Mouse (Mus musculus): ENCODE results near the gene Podxl. TPM values are rescaled to one million over a fixed set of nuclear protein-coding genes. Genes with fewer than 3 reads are reported as not detected.
A peak's percentile ranks its signal among the peaks of the same experiment; 100 is the strongest.

The Podxl gene
- total and polyA plus RNA-seq, 3 experiments: 53.8 to 90.9 (median 71.6) TPM

DNA sequence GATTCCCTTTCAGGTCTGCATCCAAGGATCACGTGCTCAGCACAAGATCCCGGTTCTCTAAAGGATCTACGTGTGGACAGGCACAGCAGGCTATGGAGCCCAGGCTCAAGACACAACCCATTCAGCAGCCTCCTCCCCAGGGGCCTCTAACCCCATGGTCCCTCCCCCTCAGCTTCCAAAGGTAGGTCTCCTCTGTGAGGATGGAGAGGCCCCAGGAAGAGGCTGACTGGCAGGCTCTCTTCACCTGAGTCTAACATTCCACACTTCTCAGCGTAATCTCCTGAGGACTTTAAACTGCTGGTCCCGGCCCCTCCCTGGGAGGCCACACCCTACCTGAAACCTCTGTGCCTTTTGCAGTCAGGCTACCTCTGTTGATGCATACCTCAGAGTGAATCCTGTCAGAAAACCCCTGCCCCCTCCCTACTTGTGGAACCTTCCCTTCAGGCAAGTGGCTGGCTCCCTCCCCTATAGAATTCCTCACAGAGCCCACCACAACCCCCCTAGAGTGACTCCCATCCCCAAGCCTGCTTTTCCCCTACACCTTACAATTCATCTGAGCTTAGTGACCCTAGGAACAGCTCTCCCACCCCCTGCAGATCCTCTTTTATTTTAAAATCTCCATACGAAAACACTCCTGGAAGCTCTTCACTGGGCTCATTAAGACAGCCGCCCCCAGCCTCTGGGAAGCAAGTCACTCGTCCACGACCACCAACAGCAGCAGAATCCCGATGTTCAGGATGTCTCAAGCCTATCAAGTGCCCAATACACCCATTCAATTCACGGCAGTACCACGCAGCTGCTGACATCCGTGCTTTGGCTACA, 3.4 kb downstream of the Podxl start:
- Histone ChIP-seq H3K4me1 (ENCODE audit: control insufficient read depth, insufficient read depth, low read length) (peaks cover 12% of the 10 kb centered on the region), H3K9ac (ENCODE audit: low read depth, low read length) (peak overlapping the region; percentile 45), H3K27ac (peak overlapping the region; percentile 37), H3K36me3 (ENCODE audit: control insufficient read depth, insufficient read depth, low read length) (peaks cover 12% of the 10 kb centered on the region), H3K79me2 (replicated peaks; ENCODE audit: control insufficient read depth, insufficient read depth, low read length) (no peaks in the 10 kb centered on the region; the same call in 1 of the 2 replicates), H3K27me3 (ENCODE audit: control insufficient read depth, insufficient read depth, low read length) (peaks cover 2% of the 10 kb centered on the region; the same call in 1 of the 2 replicates), H3K4me3 (peak overlapping the region; percentile 27)
- no peak for DNase-seq
- intact Hi-C loops (cut with DNase I): loop anchor here (5.0 kb wide), 1 partner anchor 33 kb away; no protein-coding TSS in a partner anchor
- WGBS: 39% methylated on average over 13 of the region's 13 CpGs
- no peak for TF ChIP-seq POLR2A (IDR thresholded peaks at IDR 0.05; ENCODE audit: insufficient read depth, low read depth, low read length)
- no peak for TF ChIP-seq EP300 (IDR thresholded peaks at IDR 0.05; ENCODE audit: insufficient read depth, low read depth, low read length)

DNA sequence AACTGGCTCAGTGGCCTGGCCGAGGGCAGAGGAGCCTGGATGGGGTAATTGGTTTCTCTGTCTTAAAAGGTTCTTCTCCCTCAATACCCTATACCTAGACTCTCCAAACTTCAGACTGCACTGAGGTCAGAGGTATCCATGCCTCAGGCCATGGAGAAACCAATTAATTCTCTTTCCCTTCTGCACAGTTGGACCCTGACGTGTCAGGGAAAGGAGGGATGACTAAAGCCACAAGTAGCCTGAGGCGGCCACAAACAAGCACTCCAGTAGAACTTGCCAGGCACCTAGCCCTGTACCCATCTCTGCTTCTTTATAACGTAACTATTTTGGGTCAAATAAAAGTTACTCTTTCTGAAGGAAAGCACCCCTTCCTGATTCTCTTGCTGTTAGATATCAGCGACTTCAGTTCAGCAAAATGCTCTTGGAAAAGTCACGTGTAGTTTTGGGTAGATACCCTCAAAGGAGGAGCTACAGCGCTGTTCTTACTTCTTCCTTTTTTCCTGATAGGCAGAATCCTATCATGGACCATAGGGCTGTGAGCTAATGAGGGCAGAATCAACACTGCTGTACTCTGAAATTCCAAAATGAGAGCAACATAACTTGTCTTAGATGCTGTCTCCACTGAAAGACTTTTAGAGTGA, 7.2 kb downstream of the Podxl start:
- DNase-seq: no peak
- no peaks in the 10 kb centered on the region for H3K27me3 ChIP-seq (ENCODE audit: control insufficient read depth, insufficient read depth, low read length)
- no peak overlapping the region for H3K9ac ChIP-seq (ENCODE audit: low read depth, low read length)
- peaks cover 28% of the 10 kb centered on the region for H3K4me1 ChIP-seq (ENCODE audit: control insufficient read depth, insufficient read depth, low read length)
- no peaks in the 10 kb centered on the region; the same call in 1 of the 2 replicates for H3K79me2 ChIP-seq (replicated peaks; ENCODE audit: control insufficient read depth, insufficient read depth, low read length)
- peak overlapping the region; percentile 36; the same call in 1 of the 2 replicates for H3K27ac ChIP-seq
- intact Hi-C loops (cut with DNase I): no loop called here
- H3K4me3 ChIP-seq: no peak overlapping the region
- no peak for TF ChIP-seq POLR2A (IDR thresholded peaks at IDR 0.05; ENCODE audit: insufficient read depth, low read depth, low read length)
- WGBS: 72% methylated on average over 7 of the region's 7 CpGs
- H3K36me3 ChIP-seq (ENCODE audit: control insufficient read depth, insufficient read depth, low read length): peaks cover 18% of the 10 kb centered on the region

DNA sequence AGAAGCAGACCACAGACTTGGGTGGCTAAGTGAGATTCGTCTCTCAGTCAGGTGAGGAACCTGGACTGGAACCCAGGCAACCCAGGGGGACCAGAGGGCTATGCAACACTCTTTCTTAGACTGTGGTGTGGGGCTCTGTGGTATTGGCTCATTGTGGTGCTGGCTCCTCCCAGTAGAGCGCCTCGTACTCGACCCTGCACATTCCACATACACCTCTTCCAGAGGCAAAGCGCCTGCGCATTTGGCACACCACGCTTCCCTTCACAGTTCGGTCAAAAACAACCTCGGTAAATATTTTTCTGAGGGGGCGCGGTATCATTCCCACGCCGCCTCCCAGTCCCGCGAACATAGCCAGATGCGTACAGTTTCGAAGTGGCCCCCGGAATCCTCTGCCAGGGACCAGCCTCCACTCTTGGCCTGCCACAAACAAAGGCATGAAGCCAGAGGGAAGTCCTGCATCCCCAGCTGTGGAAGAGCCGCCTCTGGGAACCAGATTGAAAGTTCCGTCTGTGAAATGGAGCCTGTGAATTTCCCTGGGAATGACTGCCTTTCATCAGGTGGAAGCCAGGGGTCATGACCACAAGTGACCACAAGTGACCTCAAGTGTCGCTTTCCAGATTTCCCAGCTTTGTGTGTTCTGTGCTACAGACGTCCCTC, 12.8 kb downstream of the Podxl start:
- peak; percentile 66 to 76 for DNase-seq
- no peaks in the 10 kb centered on the region; the same call in 1 of the 2 replicates for H3K79me2 ChIP-seq (replicated peaks; ENCODE audit: control insufficient read depth, insufficient read depth, low read length)
- 45% methylated on average over 22 of the region's 22 CpGs for WGBS
- peak overlapping the region; percentile 73 for H3K27ac ChIP-seq
- no peaks in the 10 kb centered on the region for H3K27me3 ChIP-seq (ENCODE audit: control insufficient read depth, insufficient read depth, low read length)
- H3K36me3 ChIP-seq (ENCODE audit: control insufficient read depth, insufficient read depth, low read length): peaks cover 9% of the 10 kb centered on the region; the same call in 1 of the 2 replicates
- no peak overlapping the region for H3K9ac ChIP-seq (ENCODE audit: low read depth, low read length)
- 0 out of 2 replicates have a peak, but pooled peaks have one; percentile 18 for TF ChIP-seq EP300 (IDR thresholded peaks at IDR 0.05; ENCODE audit: insufficient read depth, low read depth, low read length)
- 0 out of 2 replicates have a peak, but pooled peaks have one; percentile 19 for TF ChIP-seq CTCF (IDR thresholded peaks at IDR 0.05)
- no peak for TF ChIP-seq POLR2A (IDR thresholded peaks at IDR 0.05; ENCODE audit: insufficient read depth, low read depth, low read length)
- 0 out of 2 replicates have a peak overlapping the region, but pooled peaks have one; percentile 6 for H3K4me3 ChIP-seq
- intact Hi-C loops (cut with DNase I): no loop called here
- H3K4me1 ChIP-seq (ENCODE audit: control insufficient read depth, insufficient read depth, low read length): peaks cover 39% of the 10 kb centered on the region

DNA sequence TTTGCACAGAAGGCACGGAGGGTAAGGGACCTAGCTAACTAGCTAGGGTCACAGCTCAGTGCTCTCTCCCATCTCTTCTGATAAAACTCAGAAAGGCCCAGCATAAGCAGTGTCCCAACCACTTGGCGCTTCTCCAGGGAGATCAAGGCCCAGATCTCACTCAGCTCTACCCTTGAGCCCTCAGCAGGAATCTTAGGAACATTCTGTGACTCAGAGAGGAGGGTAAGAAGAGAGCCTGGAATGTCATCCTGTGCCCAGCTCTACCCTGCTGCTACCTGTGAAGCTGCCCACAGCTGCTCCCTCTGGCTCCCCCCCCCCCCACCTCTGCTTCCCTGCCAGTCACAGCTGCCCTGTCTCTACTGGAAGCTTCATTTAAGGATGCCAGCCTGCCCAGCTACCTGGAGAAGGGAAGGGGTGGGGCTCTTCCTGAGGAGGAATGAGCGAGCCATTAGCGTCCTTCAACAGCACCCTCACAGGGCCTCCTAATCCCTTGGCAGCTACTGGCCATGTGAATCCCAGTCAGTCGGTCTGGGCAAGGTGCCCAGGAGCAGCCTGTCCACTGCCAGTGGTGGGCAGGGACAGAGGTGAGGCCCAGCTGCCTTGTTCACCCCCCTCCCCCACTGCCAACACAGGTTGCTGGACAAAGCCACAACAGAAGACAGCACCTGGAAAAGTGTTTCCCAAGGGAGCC, 14.3 kb downstream of the Podxl start:
- H3K4me3 ChIP-seq: no peak overlapping the region
- H3K36me3 ChIP-seq (ENCODE audit: control insufficient read depth, insufficient read depth, low read length): 0 out of 2 replicates have a peak, but pooled peaks cover 2% of the 10 kb centered on the region
- WGBS: 22% methylated on average over 5 of the region's 5 CpGs
- no peaks in the 10 kb centered on the region for H3K79me2 ChIP-seq (replicated peaks; ENCODE audit: control insufficient read depth, insufficient read depth, low read length)
- intact Hi-C loops (cut with DNase I): no loop called here
- peak overlapping the region; percentile 10; the same call in 1 of the 2 replicates for H3K9ac ChIP-seq (ENCODE audit: low read depth, low read length)
- peaks cover 43% of the 10 kb centered on the region for H3K4me1 ChIP-seq (ENCODE audit: control insufficient read depth, insufficient read depth, low read length)
- no peaks in the 10 kb centered on the region for H3K27me3 ChIP-seq (ENCODE audit: control insufficient read depth, insufficient read depth, low read length)
- TF ChIP-seq CTCF (IDR thresholded peaks at IDR 0.05) (no peak), EP300 (IDR thresholded peaks at IDR 0.05; ENCODE audit: insufficient read depth, low read depth, low read length) (0 out of 2 replicates have a peak, but pooled peaks have one; percentile 49), POLR2A (IDR thresholded peaks at IDR 0.05; ENCODE audit: insufficient read depth, low read depth, low read length) (no peak)
- H3K27ac ChIP-seq: peak overlapping the region; percentile 32
- peak; percentile 73 to 83 for DNase-seq

DNA sequence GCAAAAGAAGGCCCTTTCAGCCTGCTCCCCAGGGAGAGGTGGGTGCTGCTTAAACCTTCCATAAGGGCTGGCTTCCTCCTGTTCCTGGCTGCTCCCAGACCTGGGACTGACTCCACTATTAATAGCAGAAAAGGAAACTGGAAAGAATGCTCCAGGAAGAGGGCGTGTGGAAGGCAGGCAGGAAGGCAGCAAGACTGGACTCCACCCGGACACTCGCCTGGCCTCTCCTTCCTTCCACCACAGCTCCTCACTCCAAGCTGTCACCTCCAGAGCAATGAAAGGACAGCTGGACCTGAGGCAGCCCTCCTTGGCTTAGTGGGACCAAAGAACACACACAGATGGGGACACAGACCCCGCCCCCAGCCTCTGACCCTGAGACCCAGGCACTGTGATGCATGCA, 19.5 kb downstream of the Podxl start:
- H3K9ac ChIP-seq (ENCODE audit: low read depth, low read length): no peak overlapping the region
- intact Hi-C loops (cut with DNase I): loop anchor here (2.0 to 5.0 kb wide), 2 partner anchors 18 to 48 kb away; partner anchors contain the start of gene Podxl
- peak overlapping the region; percentile 92 for H3K27ac ChIP-seq
- H3K36me3 ChIP-seq (ENCODE audit: control insufficient read depth, insufficient read depth, low read length): peaks cover 13% of the 10 kb centered on the region
- 24% methylated on average over 4 of the region's 4 CpGs for WGBS
- TF ChIP-seq CTCF (IDR thresholded peaks at IDR 0.05): no peak
- no peak; the same call in 1 of the 2 replicates for TF ChIP-seq POLR2A (IDR thresholded peaks at IDR 0.05; ENCODE audit: insufficient read depth, low read depth, low read length)
- peak; percentile 97 for TF ChIP-seq EP300 (IDR thresholded peaks at IDR 0.05; ENCODE audit: insufficient read depth, low read depth, low read length)
- peak; percentile 62 to 77 for DNase-seq
- H3K4me3 ChIP-seq: no peak overlapping the region
- H3K79me2 ChIP-seq (replicated peaks; ENCODE audit: control insufficient read depth, insufficient read depth, low read length): no peaks in the 10 kb centered on the region; the same call in 1 of the 2 replicates
- no peaks in the 10 kb centered on the region for H3K27me3 ChIP-seq (ENCODE audit: control insufficient read depth, insufficient read depth, low read length)
- H3K4me1 ChIP-seq (ENCODE audit: control insufficient read depth, insufficient read depth, low read length): peaks cover 42% of the 10 kb centered on the region

All from heart, adult 2 months (tissue).